Mouse (Mus musculus) CD4-positive, CD25-positive, alpha-beta regulatory T cell, adult 4 months (primary cell): Measurements from ENCODE around the gene Cfap221. TPM values are rescaled to one million over a fixed set of nuclear protein-coding genes. Genes with fewer than 3 reads are reported as not detected.
A peak's percentile ranks its signal among the peaks of the same experiment; 100 is the strongest.

Source experiments
- ATAC-seq: one replicate; pipeline ENCODE4 v1.8.0; 2017
- polyA plus RNA-seq, 2 experiments: library from polyadenylated mRNA; unstranded; fragments of 100-300 nt; shearing (Covaris generic); gene quantifications; one replicate each; pipeline ENCODE4 v1.2.1; 2017

The Cfap221 gene
- polyA plus RNA-seq, 2 experiments from 2014 or later, result not detected

DNA sequence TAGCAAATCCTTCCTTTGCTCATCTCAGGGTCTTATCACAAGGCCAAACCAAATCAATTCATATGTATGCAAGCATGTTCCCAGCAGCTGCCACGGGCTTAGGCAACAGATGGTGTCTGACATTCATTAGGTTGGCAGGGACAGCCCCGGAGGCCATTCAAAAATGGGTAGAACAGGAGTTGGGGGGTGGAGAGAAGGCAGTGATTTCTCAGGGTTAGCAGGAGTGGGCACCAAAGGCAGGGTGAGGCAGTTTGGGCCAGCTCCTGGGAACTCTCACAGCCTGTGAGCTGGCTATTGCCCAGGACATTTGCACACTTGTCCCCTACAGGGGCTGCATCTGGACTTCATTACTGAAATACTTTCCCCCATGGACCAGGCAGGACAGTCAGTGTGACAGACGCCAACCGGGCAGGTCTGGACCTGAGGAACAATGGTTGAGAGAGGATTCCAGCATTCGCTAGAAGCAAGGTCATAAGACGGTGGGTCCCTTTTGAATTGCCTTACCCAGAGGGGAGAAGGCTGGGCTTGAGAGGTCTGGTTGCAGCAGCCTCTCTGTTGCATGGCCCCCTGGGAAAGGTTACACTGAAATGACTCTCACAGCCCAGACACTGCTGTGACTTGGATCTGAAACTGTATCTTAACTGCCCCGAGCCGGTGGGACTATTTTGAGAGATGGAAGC, 94.3 kb downstream of the Cfap221 start:
- ATAC-seq, result no peak

DNA sequence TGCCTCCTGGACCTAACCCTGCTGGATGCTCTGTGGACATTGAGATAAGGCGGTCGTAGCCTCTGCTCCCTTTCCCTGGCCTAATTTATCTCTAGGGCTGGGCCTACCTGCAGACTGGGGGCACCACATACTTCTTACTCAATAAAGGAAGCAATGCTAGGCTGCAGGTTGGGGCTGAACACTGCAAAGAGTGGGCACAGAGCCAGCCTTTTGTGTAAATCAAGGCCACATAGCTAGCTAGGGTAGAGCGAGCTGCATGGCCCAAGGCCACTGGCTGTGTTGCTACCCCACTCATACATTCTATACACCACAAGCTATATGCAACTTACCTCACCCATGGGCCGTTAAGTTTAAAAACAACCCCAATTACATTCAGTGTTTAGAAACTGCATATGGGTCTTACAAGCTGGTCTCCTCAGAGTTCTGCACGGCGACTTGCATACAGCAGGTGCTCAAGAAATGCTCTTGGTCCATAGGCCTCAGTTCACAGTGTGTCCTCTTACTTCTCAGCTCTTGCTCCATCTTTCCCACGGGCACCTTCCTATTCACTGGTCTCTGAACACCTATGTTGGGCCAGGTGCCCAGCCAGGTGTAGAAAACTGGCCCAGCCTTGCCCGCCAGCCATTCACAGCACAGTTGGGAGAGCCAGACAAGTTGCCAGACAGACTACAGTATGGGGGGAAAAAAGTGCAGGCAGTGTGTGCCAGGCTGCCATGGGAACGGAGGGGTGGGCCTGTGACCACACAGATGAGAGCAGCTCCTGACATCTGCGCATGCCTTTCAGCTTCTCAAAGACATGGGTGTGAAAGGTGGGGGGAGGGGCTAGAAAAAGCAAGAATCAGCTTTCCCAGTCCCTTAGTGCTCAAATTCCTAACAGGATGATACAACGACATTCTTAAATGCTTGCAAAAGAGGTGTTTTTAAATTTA, 97.6 kb downstream of the Cfap221 start:
- no peak for ATAC-seq

GRCm38 (mm10) chr1:119894936-119895335, 102.1 kb downstream of the Cfap221 start:
- peak; percentile 93 for ATAC-seq

GRCm38 (mm10) chr1:119893600-119893999, 103.4 kb downstream of the Cfap221 start:
- ATAC-seq, result no peak

- ATAC-seq, result no peak
Observed at GRCm38 (mm10) chr1:119892933-119893332, 104.1 kb downstream of the Cfap221 start.

- ATAC-seq, result no peak
Observed at GRCm38 (mm10) chr1:119891865-119892264, 105.2 kb downstream of the Cfap221 start.

DNA sequence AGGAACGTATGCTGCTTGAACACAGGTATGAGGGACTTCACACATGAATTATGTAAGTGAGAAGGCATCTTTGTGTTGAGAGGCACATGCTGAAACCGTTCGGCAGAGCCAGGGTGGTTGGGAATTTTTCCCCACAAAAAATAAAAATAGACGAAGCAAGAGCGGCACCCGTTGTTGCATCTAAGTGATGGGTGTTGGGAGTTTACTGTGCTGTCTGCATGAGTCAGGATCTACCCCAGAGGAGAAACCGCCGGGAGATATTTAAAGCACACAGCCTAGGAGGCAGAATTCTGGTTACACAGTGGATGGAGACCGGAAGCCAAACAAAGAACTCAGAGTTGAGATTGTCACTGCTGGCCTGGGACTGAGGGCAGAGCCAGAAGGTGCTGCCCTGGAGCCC, 105.9 kb downstream of the Cfap221 start:
- no peak for ATAC-seq

DNA sequence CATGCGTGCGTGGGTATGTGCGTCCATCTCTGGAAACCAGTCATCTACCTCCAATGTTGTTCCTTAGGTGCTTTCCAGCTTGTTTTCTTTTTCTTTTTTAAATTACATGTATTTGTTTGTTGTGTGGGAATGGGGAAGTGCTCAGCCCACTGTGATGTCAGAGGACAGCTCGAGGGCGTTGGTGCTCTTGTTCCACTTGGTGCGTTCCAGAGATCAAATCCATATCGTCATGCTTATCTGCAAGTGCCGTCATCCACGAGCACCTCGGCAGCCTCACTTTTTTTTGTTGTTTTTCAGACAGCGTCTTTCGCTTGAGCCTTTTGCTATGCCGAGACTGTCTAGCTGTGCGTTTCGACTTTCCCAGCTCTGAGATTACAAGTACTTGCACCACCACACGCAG, 107.7 kb downstream of the Cfap221 start:
- no peak for ATAC-seq

- ATAC-seq, result no peak
Observed at GRCm38 (mm10) chr1:119886320-119886719, 110.7 kb downstream of the Cfap221 start.

DNA sequence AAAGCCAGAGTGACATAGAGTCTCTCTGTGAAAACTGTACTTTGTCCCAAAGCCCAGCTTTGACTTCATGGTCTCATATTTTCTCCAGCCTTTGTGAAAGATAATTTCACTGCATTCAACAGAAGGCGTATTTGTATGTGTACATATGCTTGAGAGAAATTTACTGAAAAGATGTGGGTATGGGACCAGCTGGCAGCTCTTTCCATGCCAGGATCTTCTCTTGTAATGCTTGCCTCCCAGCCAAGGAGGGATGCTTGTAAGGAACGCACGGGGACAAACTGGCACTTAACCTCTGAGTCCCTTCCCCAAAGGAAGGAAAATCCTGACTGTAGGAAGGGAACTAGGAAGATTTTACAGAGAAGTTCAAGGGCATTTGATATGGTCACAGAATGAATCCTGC, 112.8 kb downstream of the Cfap221 start:
- no peak for ATAC-seq

GRCm38 (mm10) chr1:119878909-119879308, 118.1 kb downstream of the Cfap221 start:
- no peak for ATAC-seq

GRCm38 (mm10) chr1:119877469-119877868, 119.6 kb downstream of the Cfap221 start:
- ATAC-seq, result no peak

Other genes starting within 250 kb of the Cfap221 start
- 1 to 10 TPM; 5.6 to 8.9 TPM for gene Ptpn4, start 159.6 kb downstream of the Cfap221 start, polyA plus RNA-seq
- gene Tmem177, start 84.0 kb downstream of the Cfap221 start, polyA plus RNA-seq, result 1 to 10 TPM; 7.5 to 8.5 TPM
- gene Sctr, start 9.7 kb upstream of the Cfap221 start, polyA plus RNA-seq, result under 1 TPM in 1 of 2 experiments, not detected in 1; 0.34 TPM
- gene Tmem37, start 76.8 kb upstream of the Cfap221 start, polyA plus RNA-seq, result 1 to 10 TPM in 1 of 2 experiments, under 1 TPM in 1; 0.98 to 2.2 TPM
- 100 to 1,000 TPM; 123 to 132 TPM for gene Dbi, start 123.8 kb upstream of the Cfap221 start, polyA plus RNA-seq
- 10 to 100 TPM; 21.6 to 30.4 TPM for gene 3110009E18Rik, start 124.0 kb upstream of the Cfap221 start, polyA plus RNA-seq